Mouse (Mus musculus) WW6 (cell line): ENCODE data around the gene Il16.

ENCODE experiments used
- DNase-seq: peaks from one replicate; pipeline ENCODE4 v3.0.0-alpha.2; 2013; ENCODE audit warnings: low read depth, low spot score

Gene Il16

DNA sequence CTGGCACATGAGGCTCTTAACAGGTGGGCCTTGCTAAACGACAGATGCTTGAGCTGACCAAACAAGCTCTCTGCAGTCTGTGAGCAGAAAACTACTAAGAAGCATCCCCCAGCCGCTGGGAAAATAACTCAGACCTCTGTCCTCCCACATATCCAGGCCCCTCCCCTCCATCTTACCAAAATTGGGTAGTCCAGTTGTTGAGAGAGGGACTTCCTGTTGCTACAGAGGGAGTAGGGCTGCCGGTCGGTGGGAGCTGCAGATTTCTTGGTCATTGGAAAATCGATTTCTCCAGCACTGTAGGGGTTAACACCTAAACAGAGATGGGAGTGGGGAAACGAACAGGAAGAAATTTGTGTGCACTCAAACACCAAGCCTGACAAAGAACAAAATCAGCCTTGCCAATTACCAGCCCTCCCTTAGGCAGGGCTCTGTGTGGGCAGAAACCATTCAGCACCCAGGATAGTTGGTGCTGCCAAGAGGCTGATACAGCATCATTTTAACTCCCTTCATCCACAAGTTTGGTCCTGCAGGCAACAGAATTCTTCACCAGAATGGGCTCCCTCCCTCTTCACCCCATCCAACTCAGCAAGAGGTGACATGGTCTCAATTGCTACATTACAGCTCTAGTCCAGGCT, 62.8 kb downstream of the Il16 start:
- DNase-seq, result no peak

DNA sequence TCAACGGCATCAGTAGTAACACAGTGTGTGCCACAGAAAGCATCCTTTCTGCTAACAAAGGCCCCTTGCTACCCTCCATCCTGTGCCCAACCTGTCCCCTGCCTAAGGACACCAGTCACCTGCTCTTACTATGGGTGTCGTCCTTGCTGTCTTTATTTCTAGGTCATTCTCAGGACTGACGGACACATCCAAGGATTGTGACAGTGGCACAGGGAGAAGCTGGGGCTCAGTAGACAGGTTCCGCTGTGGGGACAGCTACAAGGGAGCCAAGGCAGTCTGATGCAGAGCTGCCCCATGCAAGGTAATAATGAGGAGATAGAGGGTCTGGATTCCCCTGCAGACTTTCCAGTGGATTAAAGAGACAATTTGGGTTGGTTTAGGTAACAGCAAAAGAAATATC, 67.0 kb downstream of the Il16 start:
- DNase-seq, result no peak

DNA sequence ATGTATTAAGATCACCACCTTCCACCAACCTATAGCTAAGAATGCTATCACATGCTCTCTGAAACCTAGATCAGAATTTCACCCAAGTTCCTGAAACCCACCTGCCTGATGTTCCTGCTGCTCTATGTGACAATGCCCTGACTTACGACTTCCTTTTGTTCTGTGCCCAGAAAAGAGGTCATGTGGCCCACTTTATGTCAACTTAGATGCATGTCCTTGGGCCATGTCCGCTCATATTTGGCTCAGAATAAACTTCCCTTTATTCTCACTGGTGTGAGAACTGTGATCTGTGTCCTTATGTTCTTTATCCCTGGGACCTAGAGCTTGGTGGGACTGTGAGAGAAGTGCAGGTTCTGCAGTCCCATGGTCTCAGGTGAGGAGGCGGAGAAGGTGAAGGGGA, 68.2 kb downstream of the Il16 start:
- DNase-seq, result no peak

DNA sequence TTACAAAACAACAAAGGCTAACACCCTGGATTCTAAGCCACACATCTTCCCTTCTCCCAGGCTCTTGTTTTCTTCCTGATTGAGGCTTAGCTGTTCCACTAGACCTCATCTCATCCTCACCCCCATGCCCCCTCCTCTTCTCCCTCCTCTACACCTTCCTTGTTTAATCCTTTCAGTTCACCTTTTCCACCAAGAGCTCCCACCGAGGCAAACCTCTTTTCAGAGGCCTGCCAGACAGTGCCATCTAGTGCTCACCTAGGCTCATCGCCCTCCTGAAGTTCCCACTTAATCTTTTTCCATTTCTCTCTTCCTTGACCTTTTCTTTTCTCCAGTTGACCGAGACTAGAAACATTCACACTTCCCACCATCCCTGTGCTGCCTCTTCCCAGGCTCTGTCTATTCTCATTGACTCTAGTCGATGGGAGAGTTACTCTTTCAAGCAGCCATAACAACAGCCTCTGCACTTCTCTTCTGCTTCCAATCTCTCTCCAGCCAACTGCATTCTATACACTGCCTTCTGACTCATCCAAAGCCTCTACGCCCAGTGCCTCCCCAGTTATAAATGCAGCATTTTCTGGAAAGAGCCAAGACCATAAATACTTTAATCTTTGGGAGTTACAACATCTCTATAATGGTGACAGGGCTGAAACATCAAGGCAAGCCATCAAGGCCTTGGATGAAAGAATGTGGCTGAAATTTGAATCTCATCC, 69.8 kb downstream of the Il16 start:
- DNase-seq, result no peak

DNA sequence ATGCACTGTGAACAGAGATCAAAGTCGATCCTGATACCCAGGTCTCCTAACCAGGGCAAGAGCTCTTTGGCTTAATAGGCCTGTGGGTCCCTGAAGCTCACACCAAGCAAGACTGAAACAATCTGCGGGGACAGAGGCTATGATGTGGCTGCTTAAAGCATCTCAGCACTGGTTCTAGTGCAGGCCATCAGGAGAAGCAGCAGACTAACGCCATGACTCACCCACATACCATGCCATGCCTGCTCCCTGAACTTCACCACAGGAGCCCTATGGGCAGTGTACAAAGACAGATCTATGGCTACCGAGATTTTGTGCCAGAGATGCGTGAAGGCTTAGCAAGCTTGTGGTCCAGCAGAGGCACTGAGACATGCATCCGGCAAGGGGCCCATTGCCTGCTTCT, 74.0 kb downstream of the Il16 start:
- DNase-seq, result no peak

DNA sequence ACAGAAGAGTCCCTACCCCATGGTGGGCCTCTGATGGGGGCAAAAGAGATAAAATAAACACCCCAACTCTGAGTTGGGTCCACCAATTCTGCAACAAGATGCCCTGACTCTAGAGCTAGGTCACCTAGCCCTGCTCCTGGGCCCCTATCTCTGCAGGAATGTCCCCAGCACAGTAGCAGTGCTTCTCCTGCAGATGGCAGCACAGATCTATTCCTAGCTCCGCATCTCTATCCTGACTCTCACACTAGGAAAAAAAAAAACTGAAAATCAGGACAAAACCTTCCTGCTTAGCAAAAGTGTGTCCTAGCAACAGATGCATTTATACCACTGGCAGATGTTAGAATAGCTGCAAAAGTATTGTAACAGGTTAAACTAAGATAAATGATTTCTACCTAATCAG, 76.8 kb downstream of the Il16 start:
- no peak for DNase-seq

DNA sequence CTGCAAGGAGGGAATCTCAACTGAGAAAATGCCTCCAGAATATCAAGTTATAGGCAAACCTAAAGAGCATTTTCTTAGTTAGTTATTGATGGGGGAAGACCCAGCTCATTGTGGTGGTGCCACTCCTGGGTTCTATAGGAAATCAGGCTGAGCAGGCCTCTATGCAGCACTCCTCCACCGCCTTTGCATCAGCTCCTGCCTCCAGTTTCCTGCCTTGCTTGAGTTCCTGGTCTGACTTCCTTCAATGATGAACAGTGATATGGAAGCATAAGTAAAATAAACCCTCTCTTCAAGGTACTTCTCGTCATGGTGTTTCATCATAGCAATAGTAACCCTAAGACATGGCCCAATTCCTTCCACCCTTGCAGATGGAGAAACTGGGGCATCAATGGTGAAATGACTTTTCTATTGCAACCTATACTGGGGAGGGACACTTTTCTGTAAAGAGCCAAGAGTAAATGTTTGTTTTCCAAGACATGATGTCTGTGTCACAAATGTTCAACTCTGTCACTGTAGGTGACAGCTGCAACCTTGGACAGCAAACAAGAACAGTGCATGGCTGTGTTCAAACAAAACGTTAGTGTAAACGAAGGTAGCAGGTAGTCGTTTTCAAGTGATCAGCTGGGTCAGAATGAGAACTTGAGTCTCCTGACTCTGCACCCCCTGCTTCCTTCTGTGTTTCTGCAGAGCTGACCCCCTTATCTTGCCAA, 77.4 kb downstream of the Il16 start:
- DNase-seq, result no peak

DNA sequence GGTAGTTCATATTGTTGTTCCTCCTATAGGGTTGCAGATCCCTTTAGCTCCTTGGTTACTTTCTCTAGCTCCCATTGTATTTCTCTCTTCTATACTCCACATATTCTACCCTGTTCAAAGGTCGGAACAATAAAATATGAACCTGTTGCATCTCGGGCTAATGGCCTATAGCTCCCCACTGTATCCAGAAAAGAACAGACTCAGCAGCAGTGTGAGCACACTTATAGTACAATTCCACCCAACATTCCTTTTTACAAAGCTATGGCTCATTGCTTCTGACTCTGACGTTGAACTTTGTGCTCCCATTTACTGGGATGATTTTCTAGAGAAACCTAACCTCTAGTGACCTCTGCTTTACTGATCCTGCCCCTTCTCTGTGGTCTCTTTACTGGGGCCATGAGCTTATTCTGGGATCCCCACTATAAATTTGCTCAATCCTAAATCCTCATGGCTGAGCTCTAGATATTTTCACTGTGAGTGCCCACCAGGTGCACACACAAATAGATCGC, 79.4 kb downstream of the Il16 start:
- no peak for DNase-seq

DNA sequence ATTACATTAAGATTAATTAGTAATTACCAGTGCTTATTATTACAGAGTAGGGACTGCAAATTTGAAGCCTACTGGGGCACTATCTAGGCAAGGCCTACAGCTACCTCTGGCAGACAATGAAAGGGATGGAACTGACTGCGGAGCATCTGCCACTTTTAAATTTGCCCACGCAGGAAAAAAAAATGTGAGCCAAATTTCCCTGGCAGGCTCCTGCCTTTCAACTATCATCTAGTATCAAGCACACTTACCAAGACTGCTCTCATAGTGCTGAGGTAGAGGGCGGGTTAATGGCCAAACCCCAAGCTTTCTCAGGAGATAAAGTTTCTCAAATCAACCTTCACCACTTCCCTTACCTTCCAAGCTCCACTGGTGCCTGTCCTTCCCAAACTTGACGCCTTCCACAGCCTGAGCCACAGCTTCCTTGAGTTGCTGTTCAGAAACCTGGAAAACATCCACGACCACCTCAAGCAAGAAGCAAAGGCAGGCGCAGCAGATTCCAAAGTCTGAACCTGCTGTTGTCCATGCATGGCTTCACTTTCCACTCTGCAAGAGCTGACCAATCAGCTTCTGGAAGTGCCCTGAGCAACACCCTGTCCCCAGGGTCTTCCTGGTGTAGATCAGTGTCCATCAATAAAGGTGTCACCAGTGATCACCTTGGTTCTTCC, 82.7 kb downstream of the Il16 start:
- no peak for DNase-seq

DNA sequence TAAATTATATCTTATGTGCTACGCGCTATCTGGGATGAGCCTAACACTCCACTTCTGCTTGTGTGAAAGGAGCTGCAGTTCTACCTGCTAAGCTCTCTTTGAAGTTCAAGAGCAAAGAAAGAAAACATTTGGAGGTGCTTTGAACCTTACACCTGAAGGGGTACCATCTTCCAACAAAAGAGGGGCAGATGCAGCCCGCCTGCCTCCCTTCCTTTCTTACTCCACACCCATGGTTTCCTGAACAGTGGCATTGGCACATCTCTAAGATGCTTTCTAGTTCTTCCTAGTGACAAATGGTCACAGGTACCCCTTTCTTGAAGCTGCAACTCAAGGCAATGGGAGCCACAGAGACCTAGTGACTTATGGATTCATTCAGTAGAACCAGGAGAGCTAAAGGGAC, 83.8 kb downstream of the Il16 start:
- no peak for DNase-seq

DNA sequence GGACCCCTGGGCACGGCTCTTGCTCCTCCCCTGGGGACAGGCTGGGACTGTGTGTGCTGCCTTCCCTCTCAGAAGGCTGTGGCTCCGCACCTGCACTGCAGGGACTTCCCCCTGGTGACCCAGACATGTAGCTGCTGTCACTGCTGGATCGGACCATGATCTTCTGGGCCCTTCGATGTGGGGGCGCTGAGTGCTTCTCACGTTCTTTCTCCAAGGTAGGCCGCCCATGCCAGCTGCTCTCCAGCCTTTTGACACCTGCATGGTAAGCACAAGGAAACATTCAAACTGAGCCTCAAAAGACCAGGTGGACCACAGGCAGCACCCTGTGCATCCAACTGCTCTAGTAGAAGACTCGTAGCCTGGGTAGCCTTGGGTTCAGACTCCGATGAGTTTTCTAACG, 84.5 kb downstream of the Il16 start:
- DNase-seq, result no peak

DNA sequence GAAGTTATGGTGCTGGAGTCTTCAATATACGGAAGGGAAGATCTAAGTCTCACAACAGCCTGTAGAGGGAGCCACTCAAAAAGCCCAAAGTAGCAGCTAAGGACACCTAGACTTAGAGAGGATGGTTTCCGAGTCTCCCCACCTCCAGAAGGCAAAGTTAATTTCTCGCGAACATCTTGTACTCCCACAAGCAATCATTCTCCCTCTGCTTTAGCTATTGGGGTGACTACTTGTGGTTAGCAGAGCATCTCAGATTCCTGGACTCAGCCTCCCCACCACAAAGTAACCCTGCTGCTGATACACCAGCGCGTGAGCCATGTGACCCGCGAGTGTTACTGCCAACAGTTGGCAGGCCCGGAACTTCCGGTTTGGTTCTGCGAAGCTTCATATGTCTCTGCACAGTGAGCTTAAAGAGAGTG, 85.2 kb downstream of the Il16 start:
- DNase-seq, result no peak

DNA sequence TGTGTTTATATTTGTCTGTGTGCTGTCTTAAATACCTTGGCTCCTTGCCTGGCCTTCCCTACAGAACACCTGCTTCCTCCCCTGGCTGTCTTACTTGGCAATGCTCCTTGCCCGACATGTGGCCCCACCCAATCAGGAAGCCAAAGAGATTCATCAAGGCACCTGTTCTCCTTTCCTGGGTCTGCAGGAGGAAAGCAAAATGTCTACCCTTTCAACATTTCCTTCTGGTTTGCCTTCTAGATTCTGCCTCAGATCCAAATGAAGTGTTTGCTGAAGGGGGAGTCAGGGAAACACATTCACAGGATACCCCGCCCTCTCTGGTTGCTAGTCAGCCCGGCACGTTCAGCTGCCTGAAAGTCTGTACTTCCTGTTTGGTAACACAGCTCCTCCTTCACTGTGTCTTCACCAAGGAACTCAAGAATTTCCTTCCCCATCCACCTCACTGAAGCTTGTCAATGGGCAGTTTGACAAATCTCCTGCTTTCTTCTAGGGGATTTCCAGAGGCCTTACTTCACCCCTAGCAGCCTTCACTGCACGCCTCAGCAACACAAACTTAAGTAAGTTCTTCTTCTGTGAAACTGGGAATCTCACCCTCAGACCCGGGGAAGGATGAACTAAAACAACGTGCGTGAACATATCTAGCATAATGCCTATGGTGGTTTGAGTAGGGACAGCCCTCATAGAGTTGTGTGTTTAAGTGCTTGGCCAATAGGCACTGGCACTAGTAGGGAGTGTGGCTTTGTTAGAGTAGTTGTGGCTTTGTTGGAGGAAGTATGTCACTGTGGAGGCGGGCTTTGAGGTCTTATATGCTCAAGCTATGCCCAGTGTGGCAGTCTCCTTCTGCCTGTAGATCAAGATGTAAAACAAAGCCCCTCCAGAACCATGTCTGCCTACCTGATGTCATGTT, 86.1 kb downstream of the Il16 start:
- no peak for DNase-seq

DNA sequence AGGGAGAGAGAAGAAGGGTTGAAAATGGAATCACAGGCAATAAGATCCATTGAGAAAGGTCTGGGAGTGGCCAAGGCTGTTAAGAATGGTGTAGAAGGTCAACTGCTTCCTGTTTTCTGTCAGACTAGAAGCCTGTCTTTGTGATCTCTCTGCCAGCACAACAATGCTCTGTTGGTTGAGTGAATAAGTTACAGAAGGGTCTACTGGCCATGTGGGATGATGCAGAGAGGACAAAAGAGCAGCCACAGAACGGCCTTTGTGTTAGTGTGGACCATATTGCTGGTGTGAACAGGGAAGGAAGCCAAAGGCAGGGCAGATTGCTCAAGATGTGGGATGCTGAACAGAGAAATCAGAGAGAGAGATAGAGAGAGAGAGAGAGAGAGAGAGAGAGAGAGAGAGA, 86.8 kb downstream of the Il16 start:
- DNase-seq, result no peak

DNA sequence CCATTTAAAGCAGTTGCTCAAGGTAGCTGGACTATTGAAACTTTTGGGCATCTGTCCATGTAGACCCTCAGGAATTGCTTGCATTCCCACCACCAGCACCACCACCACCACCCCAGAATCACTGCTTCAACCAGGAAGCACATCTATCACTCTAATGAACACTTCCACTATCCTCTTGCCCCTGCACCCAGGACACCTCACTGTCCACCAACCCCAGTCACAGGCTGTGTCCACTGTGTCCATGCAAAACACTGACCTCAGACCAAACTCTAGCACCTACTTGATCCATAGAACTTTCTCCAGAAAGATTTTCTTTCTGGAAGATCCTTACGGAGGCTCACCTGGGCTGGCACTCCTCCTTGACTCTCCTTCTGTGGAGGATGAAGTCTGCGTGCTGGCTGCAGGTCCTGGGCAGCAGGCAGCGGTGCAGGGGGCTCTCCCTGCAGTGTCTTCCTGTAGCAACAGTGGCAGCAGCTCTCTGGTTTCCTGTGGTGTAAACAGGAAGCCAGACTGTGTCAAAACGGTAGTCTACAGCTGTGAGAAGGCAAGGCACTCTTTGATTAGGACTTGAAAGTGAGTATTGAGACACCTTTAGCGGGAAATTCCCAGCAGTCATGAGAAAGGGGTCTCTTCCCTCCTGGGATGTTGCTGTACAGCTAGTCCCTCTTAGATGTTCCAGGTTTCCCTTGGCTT, 90.4 kb downstream of the Il16 start:
- no peak for DNase-seq

DNA sequence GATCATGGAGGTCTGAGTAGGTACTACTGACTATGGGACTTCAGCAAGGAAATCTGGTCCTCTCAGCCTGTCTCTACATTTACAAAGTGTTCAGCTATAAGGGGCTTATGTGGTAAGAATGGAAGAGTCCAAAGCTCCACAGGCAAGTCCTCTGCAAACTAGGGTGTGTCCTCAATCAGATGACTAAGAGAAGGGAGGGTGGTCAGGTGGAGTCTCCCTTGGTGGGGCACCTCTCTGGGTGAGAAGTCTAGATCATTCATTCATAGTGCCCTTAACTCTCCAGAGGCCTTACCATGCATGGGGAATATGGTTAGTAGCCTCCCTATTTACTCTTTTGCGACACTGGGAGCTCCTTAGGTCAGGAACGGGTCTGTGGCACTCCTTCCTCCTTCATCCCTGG, 91.3 kb downstream of the Il16 start:
- DNase-seq, result no peak

DNA sequence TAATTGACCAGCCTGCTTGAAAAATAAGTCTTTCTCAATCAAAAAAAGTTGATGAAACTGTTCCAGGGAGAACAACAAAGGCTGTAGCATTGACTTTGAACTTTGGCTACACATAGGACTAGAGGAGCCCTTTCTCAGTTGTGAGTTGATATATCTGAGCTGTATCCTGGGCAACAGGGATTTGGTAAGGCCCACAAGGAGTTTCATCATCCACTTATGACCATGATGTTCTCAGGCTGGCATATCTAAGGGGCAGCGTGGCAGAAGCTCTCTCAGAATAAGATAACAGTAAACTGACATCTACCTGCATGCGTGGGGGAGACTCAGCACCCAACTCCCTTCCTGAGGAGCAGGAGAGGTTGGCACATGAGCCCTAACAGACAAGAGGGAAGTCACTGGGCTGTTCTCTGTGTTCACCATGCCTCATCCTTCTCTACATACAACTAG, 91.9 kb downstream of the Il16 start:
- no peak for DNase-seq

DNA sequence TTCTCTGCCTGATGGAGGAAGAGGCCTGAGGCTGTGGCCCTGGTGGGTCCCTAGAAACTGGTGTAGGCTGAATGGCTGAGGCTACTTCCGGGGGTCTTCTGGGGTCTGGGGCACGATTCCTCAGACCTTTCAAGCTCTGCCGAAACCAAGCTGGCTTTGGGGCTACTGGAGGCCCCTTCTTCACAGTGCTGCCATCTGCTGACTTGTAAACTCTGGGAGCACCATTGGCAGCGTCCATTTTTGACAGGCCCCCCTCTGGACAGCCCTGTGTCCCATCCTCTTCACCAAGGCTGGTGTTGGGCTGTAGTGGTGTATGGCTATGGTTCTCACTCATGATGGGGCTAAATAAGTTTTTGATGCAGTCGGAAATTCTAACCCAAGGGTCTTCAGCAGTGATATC, 93.0 kb downstream of the Il16 start:
- DNase-seq, result no peak

DNA sequence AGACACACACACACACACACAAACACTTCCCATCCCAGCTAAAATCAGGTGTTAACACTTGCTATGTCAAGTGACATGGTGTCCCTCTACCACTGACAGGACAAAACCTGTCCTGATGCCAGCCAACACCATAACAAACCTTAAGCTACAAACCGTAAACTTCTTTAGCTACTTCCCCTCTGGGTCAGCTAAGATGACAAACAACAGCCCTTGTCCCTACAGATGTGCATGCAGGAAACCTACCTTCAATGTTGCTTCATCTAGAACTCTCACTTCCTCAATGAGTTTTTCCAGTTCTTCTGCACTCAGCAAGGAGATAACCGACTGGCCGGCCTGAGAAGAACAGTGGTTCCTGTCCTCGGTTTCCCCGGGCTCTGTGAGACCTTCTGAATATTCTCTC, 94.9 kb downstream of the Il16 start:
- DNase-seq, result no peak

DNA sequence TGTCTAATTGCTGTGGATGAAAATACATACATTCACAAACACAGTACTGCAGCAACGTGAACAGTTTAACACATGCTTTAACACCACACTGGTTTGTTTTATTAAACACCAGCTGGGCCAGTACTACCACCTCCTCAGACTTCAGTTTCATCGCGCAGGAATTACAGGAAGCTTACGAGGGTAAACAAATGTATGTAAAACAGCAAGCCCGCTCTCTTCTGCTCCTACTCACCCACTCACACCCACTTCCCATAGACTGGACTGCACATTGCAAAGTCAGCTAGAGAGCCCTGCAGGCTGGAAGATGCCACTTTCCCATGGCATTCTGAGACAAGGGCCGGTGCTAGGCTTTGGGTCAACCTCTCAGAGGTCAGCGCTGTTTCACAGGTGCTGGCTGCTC, 96.7 kb downstream of the Il16 start:
- DNase-seq, result no peak

DNA sequence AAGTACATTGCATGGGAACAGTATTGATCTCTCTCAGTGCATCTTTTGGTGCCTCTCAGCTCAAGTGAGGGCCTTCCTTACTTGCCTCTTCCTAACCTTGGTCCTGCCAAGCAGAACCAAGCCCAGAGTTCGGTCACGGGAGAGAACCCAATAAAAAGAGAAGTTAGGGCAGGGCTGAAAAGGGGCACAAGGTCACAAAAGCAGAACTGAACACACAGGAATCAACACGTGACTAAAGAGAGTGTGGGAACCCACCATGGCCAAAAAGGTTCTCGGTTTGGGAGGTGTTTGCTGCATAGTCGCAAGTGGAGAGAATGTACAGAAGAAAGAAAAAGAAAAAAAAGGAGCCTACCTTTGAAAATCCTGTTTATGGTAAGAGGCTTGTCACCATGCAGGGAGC, 100.0 kb downstream of the Il16 start:
- no peak for DNase-seq
